Mouse (Mus musculus) heart, postnatal 0 days (tissue): ENCODE measurements around the gene Cers5.

Experiments
- CTCF ChIP-seq: IDR thresholded peaks from 2 replicates; pipeline ENCODE4 v1.5.1; 2016; ENCODE audit warnings: antibody characterized with exemption, control low read depth, low read depth
- EP300 ChIP-seq: IDR thresholded peaks from 2 replicates; pipeline ENCODE4 v1.6.1; 2016; ENCODE audit warnings: antibody characterized with exemption, low read depth

GRCm38 (mm10) chr15:99688712-99689111 lies 84.0 kb downstream of the Cers5 start:
- TF ChIP-seq EP300 (no peak), CTCF (peak; percentile 91)
